Comparison of ENCODE assay signal across 9 mouse cellular contexts in the genomic region with DNA sequence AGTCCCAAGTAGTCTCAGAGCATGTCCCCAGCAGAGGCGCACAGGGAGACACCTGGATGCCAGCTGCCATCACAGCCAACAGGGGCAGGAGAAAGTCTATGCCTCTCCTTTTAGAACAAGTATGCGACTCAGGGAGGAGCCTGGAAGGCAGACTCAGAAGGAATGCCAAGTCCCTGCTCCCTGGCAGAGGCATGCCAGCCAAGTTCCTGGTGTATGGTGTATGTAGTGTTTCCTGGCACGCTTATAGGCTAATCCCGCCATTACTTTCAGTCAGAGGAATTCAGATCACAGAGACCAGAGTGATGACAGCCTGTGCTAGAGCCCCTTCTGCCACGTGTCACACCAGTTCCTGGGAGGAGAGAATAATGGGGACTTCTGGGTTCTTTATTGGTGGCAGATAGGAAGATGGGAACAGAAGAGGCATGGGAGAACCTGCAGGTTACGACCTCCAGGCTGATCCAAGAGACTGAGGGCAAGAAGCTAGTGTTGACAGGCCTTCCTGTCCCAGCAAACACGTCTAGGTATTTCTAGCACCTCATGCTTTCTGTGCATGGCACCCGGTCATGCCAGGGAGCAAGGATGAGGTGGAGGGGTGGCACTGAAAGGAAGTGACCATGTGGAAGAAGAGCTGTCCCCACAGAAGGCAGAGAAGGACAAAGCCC.
DNase-seq lines count a peak whose midpoint lies in the region; ATAC-seq and TF ChIP-seq lines count a peak whose summit lies in the region.
"Had no signal": no experiment of that assay in that cellular context is flagged by ENCODE, and none has a peak within 500 bp of the region (broad histone marks: within the 10 kb centered on the region; RNA-seq: fewer than 3 reads in every experiment).

No protein-coding gene starts in this region.

- no peak overlapping the region for H3K4me3 ChIP-seq in midbrain, postnatal 0 days (ENCODE audit: low read depth, low read length)
- H3K4me3 ChIP-seq in midbrain, embryonic 10.5 days, result no peak overlapping the region
- H3K4me3 ChIP-seq in heart, postnatal 0 days (ENCODE audit: low read depth, low read length), result no peak overlapping the region
- H3K4me3 ChIP-seq: hindbrain, embryonic 15.5 days had no signal

- WGBS in midbrain, postnatal 0 days, result 75% methylated on average over 8 of the region's 8 CpGs
- WGBS in midbrain, embryonic 10.5 days, result 86% methylated on average over 8 of the region's 8 CpGs
- 31% methylated on average over 8 of the region's 8 CpGs for WGBS in heart, postnatal 0 days

- no peak; the same call in 1 of the 2 replicates for TF ChIP-seq EP300 in heart, postnatal 0 days (IDR thresholded peaks at IDR 0.05; ENCODE audit: low read depth)

- ATAC-seq in frontal cortex, adult (ENCODE audit: low TSS enrichment), result peak; percentile 79
- no peak for ATAC-seq in midbrain, postnatal 0 days (ENCODE audit: low FRiP score)
- peak; percentile 93 for ATAC-seq in heart, postnatal 0 days (ENCODE audit: insufficient read depth, low read depth)

- no peak for DNase-seq in frontal cortex, postnatal 10 days (ENCODE audit: low spot score in 2 of 2)
- peak; percentile 67 for DNase-seq in midbrain, postnatal 0 days (ENCODE audit: low spot score)
- DNase-seq in midbrain, embryonic 10.5 days (ENCODE audit: low spot score), result no peak
- peak; percentile 85 for DNase-seq in heart, postnatal 0 days (ENCODE audit: low spot score)
- DNase-seq in telencephalon, adult 2 months (ENCODE audit: low read depth, low spot score), result peak; percentile 47
- no peak for DNase-seq in retina, embryonic 14.5 days (ENCODE audit: low spot score)
- no peak for DNase-seq in kidney, adult 18-20 months

- no peak overlapping the region for H3K27ac ChIP-seq in midbrain, postnatal 0 days (ENCODE audit: low read depth, low read length)
- no peak overlapping the region for H3K27ac ChIP-seq in midbrain, embryonic 10.5 days (replicated peaks)
- H3K27ac ChIP-seq in heart, postnatal 0 days (ENCODE audit: low read depth), result peak overlapping the region; percentile 69
- H3K27ac ChIP-seq: hindbrain, embryonic 15.5 days had no signal

- H3K36me3 ChIP-seq in midbrain, postnatal 0 days (ENCODE audit: insufficient read depth, low read length), result 0 out of 2 replicates have a peak, but pooled peaks cover 11% of the 10 kb centered on the region
- H3K36me3 ChIP-seq in midbrain, embryonic 10.5 days, result peaks cover 32% of the 10 kb centered on the region
- H3K36me3 ChIP-seq in heart, postnatal 0 days (replicated peaks; ENCODE audit: control insufficient read depth, insufficient read depth, low read length), result peaks cover 34% of the 10 kb centered on the region
- H3K36me3 ChIP-seq: hindbrain, embryonic 15.5 days had no signal

- no peaks in the 10 kb centered on the region for H3K4me1 ChIP-seq in midbrain, postnatal 0 days (ENCODE audit: insufficient read depth, low read length)
- no peaks in the 10 kb centered on the region for H3K4me1 ChIP-seq in midbrain, embryonic 10.5 days
- peaks cover 27% of the 10 kb centered on the region for H3K4me1 ChIP-seq in heart, postnatal 0 days (ENCODE audit: control insufficient read depth, insufficient read depth)

- H3K4me2 ChIP-seq in midbrain, postnatal 0 days (ENCODE audit: low read depth, low read length, poor library complexity, severe bottlenecking), result no peak overlapping the region
- no peak overlapping the region for H3K4me2 ChIP-seq in heart, postnatal 0 days (ENCODE audit: low read depth, low read length)
- H3K4me2 ChIP-seq: hindbrain, embryonic 15.5 days had no signal

- no peaks in the 10 kb centered on the region for H3K27me3 ChIP-seq in midbrain, postnatal 0 days (ENCODE audit: insufficient read depth, low read length)
- H3K27me3 ChIP-seq in midbrain, embryonic 10.5 days (ENCODE audit: low read depth, poor library complexity, severe bottlenecking), result no peaks in the 10 kb centered on the region
- H3K27me3 ChIP-seq in heart, postnatal 0 days (ENCODE audit: control insufficient read depth, insufficient read depth, low read length), result no peaks in the 10 kb centered on the region
- H3K27me3 ChIP-seq: hindbrain, embryonic 15.5 days had no signal

- no peaks in the 10 kb centered on the region for H3K9me3 ChIP-seq in midbrain, postnatal 0 days (ENCODE audit: low read length)
- H3K9me3 ChIP-seq in midbrain, embryonic 10.5 days (replicated peaks), result no peaks in the 10 kb centered on the region
- no peaks in the 10 kb centered on the region for H3K9me3 ChIP-seq in heart, postnatal 0 days (replicated peaks; ENCODE audit: control insufficient read depth, low read length)
- H3K9me3 ChIP-seq: hindbrain, embryonic 15.5 days had no signal

- H3K9ac ChIP-seq in midbrain, postnatal 0 days (replicated peaks; ENCODE audit: low read length, poor library complexity, severe bottlenecking), result no peak overlapping the region
- H3K9ac ChIP-seq in heart, postnatal 0 days (replicated peaks; ENCODE audit: low read depth, low read length), result no peak overlapping the region
- H3K9ac ChIP-seq: hindbrain, embryonic 15.5 days had no signal

- TF ChIP-seq CTCF in midbrain, postnatal 0 days (IDR thresholded peaks at IDR 0.05), result no peak
- peak; percentile 8; the same call in 1 of the 2 replicates for TF ChIP-seq CTCF in heart, postnatal 0 days (IDR thresholded peaks at IDR 0.05; ENCODE audit: low read depth)

Comparison
In these comparisons a context has a peak if more than half of its experiments do, and no peak if none do; other contexts are left out.
1. DNase-seq: peak in midbrain, postnatal 0 days (single experiment), heart, postnatal 0 days (single experiment) and telencephalon, adult 2 months (single experiment); none in frontal cortex, postnatal 10 days (0 of 2), midbrain, embryonic 10.5 days (single experiment), retina, embryonic 14.5 days (single experiment) and kidney, adult 18-20 months (single experiment).